Mouse (Mus musculus): Measurements from ENCODE around the gene Gm44973.
"Not testable (repeated sequence)": the region's sequence is repeated elsewhere in the genome, so short reads cannot be mapped to it uniquely, and the experiment has no call there.

Gm44973 gene

GRCm38 (mm10) chr7:5015118-5016001 is at the start of gene Gm44973:
TSS of gene Gm44973 (plus strand) at chr7:5015496.
- DNase-seq, result peak; percentile 97 to 99

- DNase-seq, result no peak
Measured at GRCm38 (mm10) chr7:4971068-4971467, 44.2 kb upstream of the Gm44973 start, which contains the start of gene Sbk3. TSS of gene Sbk3 (minus strand) at chr7:4971168.

- peak in 1 of 2 experiments; percentile 21 for DNase-seq
Measured at GRCm38 (mm10) chr7:4971710-4972109, 43.6 kb upstream of the Gm44973 start.

GRCm38 (mm10) chr7:4972321-4973047 is 42.8 kb upstream of the Gm44973 start:
- peak in 1 of 2 experiments; percentile 31 for DNase-seq

- DNase-seq, result no peak
Measured at GRCm38 (mm10) chr7:4975455-4975854, 39.8 kb upstream of the Gm44973 start.

GRCm38 (mm10) chr7:4976832-4977231 is 38.5 kb upstream of the Gm44973 start:
- no peak for DNase-seq

GRCm38 (mm10) chr7:4988250-4988649 is 27.0 kb upstream of the Gm44973 start:
- no peak for DNase-seq

- DNase-seq, result no peak
Measured at GRCm38 (mm10) chr7:4993347-4993998, 21.8 kb upstream of the Gm44973 start.

GRCm38 (mm10) chr7:4993999-4994788 is 21.1 kb upstream of the Gm44973 start:
- DNase-seq, result peak in 1 of 2 experiments; percentile 18

- DNase-seq, result no peak
Measured at GRCm38 (mm10) chr7:4995268-4996002, 19.9 kb upstream of the Gm44973 start.

- peak; percentile 96 to 97 for DNase-seq
Measured at GRCm38 (mm10) chr7:4996003-4996895, 19.0 kb upstream of the Gm44973 start, which contains the start of gene Zfp579. TSS of gene Zfp579 (minus strand) at chr7:4996158.

GRCm38 (mm10) chr7:4996934-4997333 is 18.4 kb upstream of the Gm44973 start:
- no peak for DNase-seq

- DNase-seq, result peak; percentile 44 to 50
Measured at GRCm38 (mm10) chr7:4999876-5000275, 15.4 kb upstream of the Gm44973 start.

- DNase-seq, result not testable (repeated sequence)
Measured at GRCm38 (mm10) chr7:5002876-5003275, 12.4 kb upstream of the Gm44973 start.

- DNase-seq, result no peak
Measured at GRCm38 (mm10) chr7:5008229-5008628, 7.1 kb upstream of the Gm44973 start.

GRCm38 (mm10) chr7:5012681-5013513 is 2.4 kb upstream of the Gm44973 start:
- DNase-seq, result no peak

GRCm38 (mm10) chr7:5014251-5015117 is 812 bp upstream of the Gm44973 start, which contains the start of the genes Zfp524 and Fiz1:
TSS of gene Zfp524 (plus strand) at chr7:5014415.
TSS of gene Fiz1 (minus strand) at chr7:5014697.
- peak; percentile 98 for DNase-seq

GRCm38 (mm10) chr7:5016057-5016456 is 761 bp downstream of the Gm44973 start:
- no peak for DNase-seq
